Mouse (Mus musculus) heart, postnatal 10 days (tissue): ENCODE data around the gene Ifna12. TPM values are rescaled to one million over a fixed set of nuclear protein-coding genes. Genes with fewer than 3 reads are reported as not detected.
"Not testable (repeated sequence)": the region's sequence is repeated elsewhere in the genome, so short reads cannot be mapped to it uniquely, and the experiment has no call there.

Experiments used
- DNase-seq, 2 experiments: peaks; one replicate each; pipeline ENCODE4 v3.0.0; 2021
- intact Hi-C: fragments of 180-260 bp; cut with DNase I; formaldehyde crosslinking; loops from one replicate; pipeline ENCODE4 v1.15.1; 2025
- total RNA-seq, 2 experiments: library from RNA; stranded (reverse); gene quantifications; 2 replicates each; pipeline ENCODE4 v1.2.3; 2021

The Ifna12 gene
- total RNA-seq, result not detected

DNA sequence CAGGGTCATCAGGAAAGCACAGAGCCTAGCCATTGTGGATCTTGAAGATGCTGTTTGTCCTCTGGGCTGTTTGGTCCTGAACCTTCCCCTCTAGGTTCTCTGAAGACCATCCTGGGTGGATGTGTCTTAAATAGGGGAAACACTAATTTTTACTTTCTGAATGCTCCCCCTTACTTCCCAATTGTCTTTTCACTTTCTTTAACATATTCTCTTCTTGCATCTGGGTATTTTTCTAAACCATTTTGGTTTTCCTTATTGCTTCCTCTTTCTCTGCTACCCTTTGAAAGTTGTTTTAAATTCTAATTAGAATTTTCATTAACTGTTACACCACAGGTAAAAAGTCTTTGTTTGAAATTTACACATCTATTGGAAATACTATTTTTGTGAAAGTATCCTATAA is at the start of gene Ifna12:
Gene Ifna12 (minus strand): TSS at position 101 of the 400 bp plus-strand sequence.
- intact Hi-C loops, result no loop called here
- no peak for DNase-seq

DNA sequence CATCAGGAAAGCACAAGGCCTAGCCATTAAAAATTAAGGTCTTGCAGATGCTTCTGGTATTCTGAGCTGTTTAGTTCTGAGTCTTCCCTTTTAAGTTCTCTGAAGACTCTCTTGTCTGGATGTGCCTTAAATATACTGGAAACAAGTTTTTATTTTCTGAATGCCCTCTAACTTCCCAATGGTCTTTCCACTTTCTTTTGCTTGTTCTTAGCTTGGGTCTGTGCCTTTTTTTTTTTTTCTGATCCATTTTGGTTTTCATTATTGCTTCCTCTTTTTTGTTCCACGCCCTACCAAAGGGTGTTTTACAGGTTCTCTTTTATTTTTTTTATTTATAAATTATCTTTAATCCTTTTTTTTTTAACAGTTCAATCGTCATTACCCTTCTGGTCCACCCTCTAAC is 41.2 kb upstream of the Ifna12 start, which contains the start of gene Ifna13:
Gene Ifna13 (minus strand): TSS at position 101 of the 400 bp plus-strand sequence.
- intact Hi-C loops, result loop anchor here (10.0 kb wide), 1 partner anchor 860 kb away; no protein-coding TSS in a partner anchor
- no peak for DNase-seq

DNA sequence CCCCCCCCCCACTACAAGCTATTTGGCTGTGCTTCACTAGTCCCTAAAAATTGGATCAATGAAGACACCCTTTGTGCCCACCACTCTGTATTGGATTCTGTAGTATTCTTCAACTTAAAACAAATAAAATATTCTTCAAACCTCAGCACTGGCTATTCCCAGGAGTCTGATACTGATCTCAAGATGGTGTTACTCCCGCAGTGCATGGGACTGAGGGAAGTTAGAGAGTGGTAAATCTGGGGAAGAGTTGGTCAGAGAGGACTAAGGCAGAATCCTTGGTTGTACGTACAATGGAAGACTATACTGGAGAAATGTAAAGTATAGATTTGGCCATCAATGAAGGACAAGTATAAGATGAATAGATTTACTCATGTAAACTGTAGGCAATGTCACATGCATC is 39.4 kb upstream of the Ifna12 start:
- intact Hi-C loops, result loop anchor here (10.0 kb wide), 1 partner anchor 858 kb away; no protein-coding TSS in a partner anchor

DNA sequence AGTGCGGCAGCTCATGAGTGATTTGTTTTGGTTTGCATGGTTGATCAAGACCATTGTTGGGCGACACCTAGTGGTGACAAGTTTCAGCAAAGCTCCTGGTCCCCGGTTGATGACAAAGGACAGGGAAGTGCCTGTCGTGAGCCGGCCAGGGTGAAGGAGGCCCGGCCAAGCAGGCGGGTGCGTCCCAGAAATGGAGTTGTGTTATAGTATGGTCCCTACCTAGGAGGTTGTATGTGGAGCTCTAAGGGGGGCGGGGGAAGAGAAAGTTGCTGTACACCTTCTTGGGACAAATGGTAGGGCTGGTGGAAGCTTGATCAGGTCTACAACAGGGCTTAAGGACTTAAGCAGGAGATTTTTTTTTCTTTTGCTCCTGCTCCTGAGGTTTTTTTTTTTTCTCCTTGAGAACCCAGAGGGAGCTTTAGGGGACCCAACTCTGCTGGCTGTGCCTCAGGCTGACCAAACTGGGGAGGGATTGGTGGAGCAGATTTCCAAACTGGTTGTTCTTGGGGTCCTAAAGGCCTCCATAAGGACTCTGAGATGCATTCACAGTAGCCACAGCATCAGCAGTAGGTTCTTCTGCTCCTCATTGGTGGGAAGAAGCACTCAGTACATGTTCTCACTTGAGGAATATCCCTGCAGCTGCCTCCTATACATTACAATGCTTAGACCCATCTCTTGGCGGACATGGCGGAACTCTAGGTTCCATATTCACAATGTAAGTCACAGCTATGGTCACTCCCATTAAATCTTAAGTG is 38.1 kb upstream of the Ifna12 start:
- peak; percentile 96 to 100 for DNase-seq
- intact Hi-C loops, result loop anchor here (2.0 to 10.0 kb wide), 2 partner anchors 90 to 856 kb away; no protein-coding TSS in a partner anchor

More for the DNA sequence above, 39.4 kb upstream of the Ifna12 start:
- DNase-seq, result no peak

DNA sequence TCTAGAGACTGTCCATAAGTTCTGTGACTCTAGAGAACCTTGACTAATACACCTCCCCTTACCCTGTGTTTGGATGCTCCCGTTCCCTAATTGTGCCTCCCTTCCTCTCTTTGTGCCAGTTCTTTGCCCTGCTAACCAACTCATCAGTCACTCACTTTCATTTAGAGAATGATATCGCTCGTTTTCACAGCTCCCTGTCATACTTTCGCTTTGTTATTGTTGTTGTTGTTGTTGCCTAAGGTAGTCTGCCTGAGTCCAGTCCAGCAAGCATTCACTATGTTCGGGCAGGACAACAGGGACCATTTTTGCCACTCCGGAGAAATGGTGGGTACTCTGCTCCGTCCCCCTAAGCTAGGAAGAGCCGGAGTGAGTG is 37.5 kb upstream of the Ifna12 start:
- no peak for DNase-seq
- intact Hi-C loops, result loop anchor here (2.0 to 10.0 kb wide), 2 partner anchors 90 to 856 kb away; no protein-coding TSS in a partner anchor

DNA sequence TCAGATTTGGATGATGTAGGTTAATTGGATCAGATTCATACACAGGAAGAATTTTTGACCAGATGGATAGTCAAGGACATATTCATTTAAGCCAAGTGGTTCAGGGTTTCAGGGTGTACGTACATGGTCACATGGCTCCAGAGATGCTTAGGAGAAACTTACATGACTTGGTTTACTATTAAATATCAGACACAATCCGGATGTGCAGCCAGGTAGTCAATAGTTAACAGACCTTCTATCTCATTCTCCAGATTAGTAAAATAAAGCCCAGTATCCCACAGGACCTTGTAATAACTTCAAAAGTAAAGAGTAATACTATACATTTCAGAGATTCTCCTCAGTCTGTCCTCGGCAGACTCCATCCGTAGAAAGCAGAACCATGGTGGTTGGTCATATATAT is 31.1 kb upstream of the Ifna12 start, which contains the start of gene C87499:
Gene C87499 (minus strand): TSS at position 101 of the 400 bp plus-strand sequence.
- intact Hi-C loops, result no loop called here

DNA sequence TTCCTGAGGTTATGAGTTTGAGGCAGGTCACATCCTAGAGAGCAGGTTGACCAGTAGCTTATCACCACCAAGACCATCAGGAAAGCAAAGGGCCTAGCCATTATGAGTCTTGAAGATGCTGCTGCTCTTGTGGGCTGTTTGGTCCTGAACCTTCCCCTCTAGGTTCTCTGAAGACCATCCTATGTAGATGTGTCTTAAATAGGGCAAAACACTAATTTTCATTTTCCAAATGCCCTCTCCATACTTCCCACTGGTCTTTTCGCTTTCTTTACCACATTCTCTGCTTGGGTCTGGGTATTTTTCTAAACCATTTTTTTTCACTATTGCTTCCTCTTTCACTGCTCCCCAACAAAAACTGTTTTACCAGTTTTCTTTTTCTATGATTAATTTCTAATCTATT is 10.9 kb downstream of the Ifna12 start, which contains the start of gene Ifna9:
Gene Ifna9 (minus strand): TSS at position 101 of the 400 bp plus-strand sequence.
- intact Hi-C loops, result no loop called here

More for the DNA sequence above, 31.1 kb upstream of the Ifna12 start, which contains the start of gene C87499:
- DNase-seq, result no peak

DNA sequence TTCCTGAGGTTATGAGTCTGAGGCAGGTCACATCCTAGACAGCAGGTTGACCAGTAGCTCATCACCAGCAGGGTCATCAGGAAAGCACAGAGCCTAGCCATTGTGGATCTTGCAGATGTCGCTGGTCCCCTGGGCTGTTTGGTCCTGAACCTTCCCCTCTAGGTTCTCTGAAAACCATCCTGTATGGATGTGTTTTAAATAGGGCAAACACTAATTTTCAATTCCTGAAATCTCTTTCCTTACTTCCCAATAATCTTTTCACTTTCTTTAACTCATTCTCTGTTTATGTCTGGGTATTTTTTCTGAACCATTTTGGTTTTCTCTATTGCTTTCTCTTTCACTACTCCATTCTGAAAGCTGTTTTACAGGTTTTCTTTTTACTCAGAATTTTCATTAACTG is 31.5 kb downstream of the Ifna12 start, which contains the start of gene Ifna14:
Gene Ifna14 (minus strand): TSS at position 101 of the 400 bp plus-strand sequence.
- DNase-seq, result no peak

More for the DNA sequence above, 10.9 kb downstream of the Ifna12 start, which contains the start of gene Ifna9:
- DNase-seq, result no peak

DNA sequence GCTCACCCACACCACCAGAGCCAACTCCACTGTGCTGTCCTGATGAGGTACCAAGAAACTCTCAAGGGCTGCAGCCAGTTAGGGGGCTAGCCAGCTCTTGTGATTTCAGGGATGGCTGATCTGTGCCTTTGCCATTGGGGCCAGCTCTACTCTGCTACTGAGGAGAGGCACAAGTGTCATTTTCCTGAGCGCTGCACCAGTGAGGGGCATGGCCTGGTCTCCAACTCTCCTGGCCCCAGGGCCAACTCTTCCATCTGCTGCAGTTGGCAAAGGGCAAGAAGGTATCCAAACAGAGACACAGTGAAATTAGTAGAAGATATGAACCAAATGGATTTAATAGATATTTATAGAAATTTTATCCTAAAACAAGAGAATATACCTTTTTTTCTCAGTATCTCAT is 41.4 kb downstream of the Ifna12 start:
- intact Hi-C loops, result no loop called here

More for the DNA sequence above, 31.5 kb downstream of the Ifna12 start, which contains the start of gene Ifna14:
- intact Hi-C loops, result no loop called here

DNA sequence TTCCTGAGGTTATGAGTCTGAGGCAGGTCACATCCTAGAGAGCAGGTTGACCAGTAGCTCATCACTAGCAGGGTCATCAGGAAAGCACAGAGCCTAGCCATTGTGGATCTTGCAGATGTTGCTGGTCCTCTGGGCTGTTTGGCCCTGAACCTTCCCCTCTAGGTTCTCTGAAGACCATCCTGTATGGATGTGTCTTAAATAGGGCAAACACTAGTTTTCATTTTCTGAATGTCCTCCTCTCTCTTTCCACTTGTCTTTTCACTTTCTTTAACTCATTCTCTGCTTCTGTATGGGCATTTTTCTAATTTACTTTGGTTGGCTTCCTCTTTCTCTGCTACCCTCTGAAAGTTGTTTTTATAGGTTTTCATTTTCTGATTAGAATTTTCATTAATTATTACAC is 45.0 kb downstream of the Ifna12 start, which contains the start of gene Ifna15:
Gene Ifna15 (minus strand): TSS at position 101 of the 400 bp plus-strand sequence.
- intact Hi-C loops, DNase-seq: not testable (repeated sequence)

More for the DNA sequence above, 41.4 kb downstream of the Ifna12 start:
- DNase-seq, result no peak

Other genes with a start within 250 kb of the Ifna12 start
- gene Hacd4, start 164.4 kb downstream of the Ifna12 start, total RNA-seq, result 1 to 10 TPM; 4.9 to 6.0 TPM
- not detected for gene Ifnb1, start 80.6 kb downstream of the Ifna12 start, total RNA-seq
- not detected for gene Ifna15, start 45.1 kb downstream of the Ifna12 start, total RNA-seq
- gene Ifna14, start 31.6 kb downstream of the Ifna12 start, total RNA-seq, result not detected
- not detected for gene Ifna9, start 11.0 kb downstream of the Ifna12 start, total RNA-seq
- gene C87499, start 31.0 kb upstream of the Ifna12 start, total RNA-seq, result not detected
- gene Ifna13, start 41.1 kb upstream of the Ifna12 start, total RNA-seq, result not detected
- not detected for gene Ifna16, start 73.5 kb upstream of the Ifna12 start, total RNA-seq
- gene Ifna2, start 80.5 kb upstream of the Ifna12 start, total RNA-seq, result not detected
- gene Ifnab, start 88.0 kb upstream of the Ifna12 start, total RNA-seq, result not detected
- under 1 TPM; 0.50 TPM for gene Gm26566, start 118.4 kb upstream of the Ifna12 start, total RNA-seq
- gene Klhl9, start 119.1 kb upstream of the Ifna12 start, total RNA-seq, result 10 to 100 TPM; 82.6 to 87.1 TPM
- not detected for gene Gm13271, start 151.5 kb upstream of the Ifna12 start, total RNA-seq
- not detected for gene Gm13283, start 156.7 kb upstream of the Ifna12 start, total RNA-seq
- gene Gm13290, start 170.5 kb upstream of the Ifna12 start, total RNA-seq, result not detected
- gene Gm13289, start 173.5 kb upstream of the Ifna12 start, total RNA-seq, result not detected
- gene Gm13272, start 176.5 kb upstream of the Ifna12 start, total RNA-seq, result not detected
- not detected for gene Ifnz, start 178.8 kb upstream of the Ifna12 start, total RNA-seq
- gene Gm13276, start 182.3 kb upstream of the Ifna12 start, total RNA-seq, result not detected
- not detected for gene Gm13277, start 185.3 kb upstream of the Ifna12 start, total RNA-seq
- gene Gm13278, start 188.2 kb upstream of the Ifna12 start, total RNA-seq, result not detected
- gene Gm13275, start 191.1 kb upstream of the Ifna12 start, total RNA-seq, result not detected
- not detected for gene Gm13279, start 194.0 kb upstream of the Ifna12 start, total RNA-seq
- gene Gm13285, start 196.3 kb upstream of the Ifna12 start, total RNA-seq, result under 1 TPM; 0.31 to 0.40 TPM
- not detected for gene Gm13287, start 199.9 kb upstream of the Ifna12 start, total RNA-seq
- not detected for gene Gm13288, start 202.2 kb upstream of the Ifna12 start, total RNA-seq
- gene Ifna7, start 212.9 kb upstream of the Ifna12 start, total RNA-seq, result not detected
- not detected for gene Ifna11, start 216.6 kb upstream of the Ifna12 start, total RNA-seq
- not detected for gene Ifna6, start 224.0 kb upstream of the Ifna12 start, total RNA-seq
- gene Ifna5, start 232.1 kb upstream of the Ifna12 start, total RNA-seq, result not detected
- not detected for gene Ifna4, start 238.5 kb upstream of the Ifna12 start, total RNA-seq
- not detected for gene Ifna1, start 246.7 kb upstream of the Ifna12 start, total RNA-seq